Mouse (Mus musculus) c-Kit-positive CD71-positive TER-119-negative erythroid progenitor cells, embryonic 14.5 days (primary cell): ENCODE data around the gene Vstm4.

Experiments
- DNase-seq: peaks from one replicate; pipeline ENCODE4 v3.0.0-alpha.2; 2013; ENCODE audit warnings: low read depth

The Vstm4 gene

DNA sequence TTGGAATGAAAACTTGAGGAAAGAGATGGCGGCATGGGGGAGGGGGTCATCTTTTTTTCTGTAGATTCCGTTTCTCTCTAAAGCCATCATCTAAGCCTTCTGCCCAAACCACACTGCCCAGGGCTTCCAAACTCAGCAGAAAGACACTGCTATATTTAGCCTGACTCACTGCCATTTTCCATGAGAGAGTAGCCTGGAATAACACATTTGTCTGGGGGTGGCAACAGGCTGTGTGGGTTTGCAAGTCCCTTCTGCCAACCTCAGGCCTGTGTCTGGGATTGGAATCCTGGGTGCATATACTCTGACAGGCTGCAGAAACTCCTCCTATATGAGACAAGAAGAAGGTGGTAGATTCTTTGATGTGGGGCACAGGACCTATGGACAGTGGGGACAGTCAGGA lies 91.0 kb downstream of the Vstm4 start:
- DNase-seq = no peak

GRCm38 (mm10) chr14:32950312-32951301 lies 94.1 kb downstream of the Vstm4 start:
- DNase-seq = no peak

- no peak for DNase-seq
Measured at GRCm38 (mm10) chr14:32956486-32956885, 99.9 kb downstream of the Vstm4 start.

DNA sequence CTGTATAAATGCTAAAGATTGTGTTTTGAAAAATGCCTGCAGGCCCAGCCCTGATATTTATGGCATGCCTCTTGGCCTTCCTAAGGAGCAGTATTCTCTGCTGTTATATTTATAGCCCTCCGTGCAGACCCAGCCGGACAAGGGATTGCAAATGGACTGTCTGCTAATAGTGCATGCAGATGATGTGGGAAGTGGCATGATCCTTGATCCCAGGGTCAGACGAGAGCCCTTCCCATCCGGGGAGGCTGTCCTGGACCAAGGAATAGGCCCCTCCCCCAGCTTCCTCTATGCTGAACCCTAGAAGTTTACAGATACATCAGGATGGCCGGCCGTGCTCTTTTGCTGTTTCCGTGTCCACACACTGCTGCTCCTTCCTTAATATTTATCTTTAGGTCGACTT lies 102.1 kb downstream of the Vstm4 start:
- no peak for DNase-seq

DNA sequence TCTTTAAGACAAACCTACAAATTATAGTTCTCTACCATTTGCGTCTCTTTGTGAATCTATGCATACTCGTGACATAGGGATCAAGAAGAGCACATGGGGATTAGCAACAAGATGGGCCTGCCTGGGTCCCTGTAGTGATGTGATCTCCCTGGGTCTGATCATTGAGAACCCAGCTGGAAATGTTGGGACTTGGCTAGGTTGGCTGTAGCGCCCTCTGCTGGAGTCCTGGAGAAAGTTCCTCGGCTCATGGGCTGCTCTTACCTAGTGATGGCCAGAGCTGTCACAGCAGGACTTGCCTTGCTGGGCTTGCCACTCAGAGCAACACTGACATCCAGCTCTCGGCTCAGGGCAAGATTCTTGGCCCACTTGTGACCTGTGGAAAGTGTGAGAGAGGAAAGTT lies 103.9 kb downstream of the Vstm4 start:
- DNase-seq = peak; percentile 11

- DNase-seq = no peak
Measured at GRCm38 (mm10) chr14:32964742-32965141, 108.2 kb downstream of the Vstm4 start.

DNA sequence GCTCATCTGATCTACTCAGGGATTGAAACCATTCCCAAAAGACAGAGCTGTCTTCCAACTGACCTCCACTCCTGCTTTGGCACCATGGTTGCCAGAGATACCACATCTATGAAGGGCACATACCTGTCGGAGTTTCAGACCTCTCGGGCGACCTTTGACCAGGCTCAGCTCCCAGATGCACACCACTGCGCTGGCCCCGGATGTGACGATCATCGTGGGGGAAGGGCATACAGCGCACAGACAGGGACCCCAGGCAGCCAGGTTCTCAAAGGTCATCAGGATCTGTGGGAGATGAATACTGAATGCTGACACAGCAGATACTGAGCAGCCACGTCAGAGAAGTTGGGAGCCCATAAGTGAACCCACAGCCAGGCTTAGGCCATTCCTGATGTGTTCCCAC lies 114.1 kb downstream of the Vstm4 start:
- DNase-seq = no peak

GRCm38 (mm10) chr14:32984176-32984738 lies 127.7 kb downstream of the Vstm4 start:
- no peak for DNase-seq

- DNase-seq = no peak
Measured at GRCm38 (mm10) chr14:32986659-32987058, 130.1 kb downstream of the Vstm4 start.
